Mouse (Mus musculus): ENCODE measurements at regions not wholly inside any gene's neighbourhood (a gene's known extent, or its start where the extent isn't known, plus 50 kb on each side); places are given as distances from the start of the nearest gene placed in this dataset.

GRCm38 (mm10) chr15:17932573-17932972, 886.2 kb upstream of the Cdh10 start:
- no peaks in the 10 kb centered on the region for H3K9me3 ChIP-seq
- no peaks in the 10 kb centered on the region for H3K4me1 ChIP-seq
- DNase-seq (ENCODE audit: extremely low spot score, low spot score) = no peak
- no peak overlapping the region for H3K27ac ChIP-seq
- H3K4me3 ChIP-seq = no peak overlapping the region
- H3K27me3 ChIP-seq (ENCODE audit: poor library complexity, severe bottlenecking) = no peaks in the 10 kb centered on the region
- no peaks in the 10 kb centered on the region for H3K36me3 ChIP-seq (replicated peaks)
- 92% methylated on average over 3 of the region's 3 CpGs for WGBS

- WGBS = 94% methylated on average over 15 of the region's 15 CpGs
- Histone ChIP-seq H3K27ac (no peak overlapping the region), H3K4me3 (no peak overlapping the region), H3K27me3 (ENCODE audit: poor library complexity, severe bottlenecking) (no peaks in the 10 kb centered on the region), H3K9me3 (no peaks in the 10 kb centered on the region), H3K4me1 (no peaks in the 10 kb centered on the region), H3K36me3 (replicated peaks) (no peaks in the 10 kb centered on the region)
- no peak for DNase-seq (ENCODE audit: extremely low spot score, low spot score)
Measured at GRCm38 (mm10) chr15:17933875-17934274, 884.9 kb upstream of the Cdh10 start.

- no peaks in the 10 kb centered on the region for H3K9me3 ChIP-seq
- H3K36me3 ChIP-seq (replicated peaks) = no peaks in the 10 kb centered on the region
- 95% methylated on average over 1 of the region's 1 CpGs for WGBS
- H3K4me1 ChIP-seq = no peaks in the 10 kb centered on the region
- no peak overlapping the region for H3K4me3 ChIP-seq
- no peak overlapping the region for H3K27ac ChIP-seq
- DNase-seq (ENCODE audit: extremely low spot score, low spot score) = no peak
- no peaks in the 10 kb centered on the region for H3K27me3 ChIP-seq (ENCODE audit: poor library complexity, severe bottlenecking)
Measured at GRCm38 (mm10) chr15:17935473-17935872, 883.3 kb upstream of the Cdh10 start.

- WGBS = 80% methylated on average over 1 of the region's 1 CpGs
Measured at GRCm38 (mm10) chr15:17962778-17963177, 856.0 kb upstream of the Cdh10 start.

GRCm38 (mm10) chr15:17963240-17964209, 855.2 kb upstream of the Cdh10 start:
- H3K9me3 ChIP-seq = no peaks in the 10 kb centered on the region
- H3K27ac ChIP-seq = no peak overlapping the region
- 84% methylated on average over 4 of the region's 4 CpGs for WGBS
- H3K4me1 ChIP-seq = no peaks in the 10 kb centered on the region
- no peak overlapping the region for H3K4me3 ChIP-seq
- H3K27me3 ChIP-seq (ENCODE audit: poor library complexity, severe bottlenecking) = no peaks in the 10 kb centered on the region
- no peaks in the 10 kb centered on the region for H3K36me3 ChIP-seq (replicated peaks)
- no peak for DNase-seq (ENCODE audit: extremely low spot score, low spot score)

More at GRCm38 (mm10) chr15:17962778-17963177, 856.0 kb upstream of the Cdh10 start:
- Histone ChIP-seq H3K4me1 (no peaks in the 10 kb centered on the region), H3K27me3 (ENCODE audit: poor library complexity, severe bottlenecking) (no peaks in the 10 kb centered on the region), H3K4me3 (no peak overlapping the region), H3K27ac (no peak overlapping the region), H3K36me3 (replicated peaks) (no peaks in the 10 kb centered on the region), H3K9me3 (no peaks in the 10 kb centered on the region)
- no peak for DNase-seq (ENCODE audit: extremely low spot score, low spot score)

- H3K36me3 ChIP-seq (replicated peaks) = no peaks in the 10 kb centered on the region
- no peaks in the 10 kb centered on the region for H3K27me3 ChIP-seq (ENCODE audit: poor library complexity, severe bottlenecking)
- H3K9me3 ChIP-seq = no peaks in the 10 kb centered on the region
- WGBS = 55% methylated on average over 1 of the region's 1 CpGs
- no peak overlapping the region for H3K4me3 ChIP-seq
- H3K4me1 ChIP-seq = no peaks in the 10 kb centered on the region
- H3K27ac ChIP-seq = no peak overlapping the region
- DNase-seq (ENCODE audit: extremely low spot score, low spot score) = no peak
Measured at GRCm38 (mm10) chr15:17987763-17988162, 831.0 kb upstream of the Cdh10 start.

- WGBS = 91% methylated on average over 6 of the region's 6 CpGs
- no peaks in the 10 kb centered on the region for H3K4me1 ChIP-seq
- DNase-seq (ENCODE audit: extremely low spot score, low spot score) = no peak
- H3K27me3 ChIP-seq (ENCODE audit: poor library complexity, severe bottlenecking) = no peaks in the 10 kb centered on the region
- no peak overlapping the region for H3K4me3 ChIP-seq
- no peaks in the 10 kb centered on the region for H3K9me3 ChIP-seq
- no peak overlapping the region for H3K27ac ChIP-seq
- no peaks in the 10 kb centered on the region for H3K36me3 ChIP-seq (replicated peaks)
Measured at GRCm38 (mm10) chr15:18032626-18033025, 786.1 kb upstream of the Cdh10 start.

GRCm38 (mm10) chr15:18052219-18053030, 766.3 kb upstream of the Cdh10 start:
- H3K4me1 ChIP-seq = peaks cover 11% of the 10 kb centered on the region
- H3K4me3 ChIP-seq = no peak overlapping the region
- no peak overlapping the region for H3K27ac ChIP-seq
- H3K27me3 ChIP-seq (ENCODE audit: poor library complexity, severe bottlenecking) = no peaks in the 10 kb centered on the region; the same call in 1 of the 2 replicates
- H3K9me3 ChIP-seq = no peaks in the 10 kb centered on the region
- DNase-seq (ENCODE audit: extremely low spot score, low spot score) = peak; percentile 30
- no peaks in the 10 kb centered on the region for H3K36me3 ChIP-seq (replicated peaks)
- WGBS = 26% methylated on average over 3 of the region's 3 CpGs

GRCm38 (mm10) chr15:18065515-18065914, 753.2 kb upstream of the Cdh10 start:
- Histone ChIP-seq H3K4me1 (no peaks in the 10 kb centered on the region), H3K36me3 (replicated peaks) (no peaks in the 10 kb centered on the region), H3K4me3 (no peak overlapping the region), H3K27ac (no peak overlapping the region), H3K27me3 (ENCODE audit: poor library complexity, severe bottlenecking) (no peaks in the 10 kb centered on the region), H3K9me3 (no peaks in the 10 kb centered on the region)
- DNase-seq (ENCODE audit: extremely low spot score, low spot score) = no peak
- 90% methylated on average over 3 of the region's 3 CpGs for WGBS

- 79% methylated on average over 1 of the region's 1 CpGs for WGBS
- Histone ChIP-seq H3K4me3 (no peak overlapping the region), H3K27ac (no peak overlapping the region), H3K4me1 (no peaks in the 10 kb centered on the region), H3K9me3 (no peaks in the 10 kb centered on the region), H3K27me3 (ENCODE audit: poor library complexity, severe bottlenecking) (no peaks in the 10 kb centered on the region), H3K36me3 (replicated peaks) (no peaks in the 10 kb centered on the region)
- DNase-seq (ENCODE audit: extremely low spot score, low spot score) = no peak
Measured at GRCm38 (mm10) chr15:18079644-18080043, 739.1 kb upstream of the Cdh10 start.
